Mouse (Mus musculus): ENCODE results near the gene Magi1.

GRCm38 (mm10) chr6:93877337-93877736, 406.4 kb downstream of the Magi1 start:
- TF ChIP-seq FLI1 (IDR thresholded peaks at IDR 0.05; ENCODE audit: low read length) (no peak), GATA1 (IDR thresholded peaks at IDR 0.05; ENCODE audit: borderline replicate concordance, low read length) (no peak)

All from megakaryocyte, embryonic 14.5 days (primary cell).